Mouse (Mus musculus) R1 (cell line): ENCODE results near the gene Zfp273.
"Not testable (repeated sequence)": the region's sequence is repeated elsewhere in the genome, so short reads cannot be mapped to it uniquely, and the experiment has no call there.

ENCODE experiments used
- DNase-seq: peaks from one replicate; pipeline ENCODE4 v3.0.0-alpha.2; 2018; ENCODE audit warnings: low read depth, low spot score

Gene Zfp273

DNA sequence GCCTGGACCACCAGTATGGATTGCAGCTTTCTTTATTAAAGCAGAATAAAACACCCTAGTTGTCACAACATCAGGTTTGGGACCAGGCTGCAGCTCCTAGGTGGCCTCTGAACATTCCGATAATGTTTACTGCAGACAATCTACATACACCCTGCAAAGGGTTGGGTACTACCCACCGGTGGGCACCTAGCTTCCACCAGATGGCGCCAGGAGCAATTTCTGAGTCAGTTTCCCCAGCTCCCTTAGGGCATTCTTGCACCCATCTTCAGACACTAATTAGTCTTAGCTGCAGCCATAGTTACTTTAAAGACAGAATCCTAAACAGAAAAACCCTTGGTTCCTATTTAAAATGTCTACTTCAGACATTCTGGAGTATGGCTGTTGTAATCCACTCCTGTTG lies 54.4 kb downstream of the Zfp273 start:
- peak; percentile 65 for DNase-seq

DNA sequence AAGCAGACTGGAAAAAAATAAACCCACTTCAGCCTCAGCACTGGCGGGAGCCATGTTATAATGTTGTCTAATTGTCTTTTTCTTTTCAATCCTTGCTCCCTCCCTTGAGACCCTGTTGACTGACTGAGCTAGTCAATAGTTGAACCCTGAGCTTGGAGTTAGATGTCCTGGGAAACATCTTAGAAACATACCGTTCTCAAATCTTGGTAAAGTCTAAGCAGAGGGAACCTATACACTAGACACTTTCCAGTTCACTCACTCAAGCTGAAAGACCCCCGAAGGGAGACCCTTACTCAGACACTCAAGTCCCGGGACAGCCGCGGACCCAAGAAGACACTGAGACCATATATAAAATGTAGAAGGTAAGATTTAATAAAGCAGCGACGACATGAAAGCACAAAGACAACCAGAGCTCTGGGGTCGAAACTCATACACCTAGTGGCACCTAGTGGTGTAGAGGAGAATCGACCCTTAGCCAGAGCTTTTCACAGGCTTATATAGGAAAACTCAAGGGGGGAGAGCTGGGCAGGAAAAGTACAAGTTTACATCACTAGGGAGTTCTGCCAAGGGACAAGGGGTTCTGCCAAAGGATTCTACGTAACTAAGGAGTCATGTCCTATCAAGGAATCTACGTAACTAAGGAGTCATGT lies 62.6 kb downstream of the Zfp273 start:
- not testable (repeated sequence) for DNase-seq
